Mouse (Mus musculus) heart, adult 2 months (tissue): ENCODE measurements around the gene Gm38392.

Source experiments
- CTCF ChIP-seq: fragments of 200-600 bp; IDR thresholded peaks from 2 replicates; pipeline ENCODE4 v1.8.1; 2022; ENCODE audit warnings: antibody characterized with exemption, mild to moderate bottlenecking, moderate library complexity
- POLR2A ChIP-seq: fragments of 200-500 bp; IDR thresholded peaks from 2 replicates; pipeline ENCODE4 v1.6.1; 2011; ENCODE audit warnings: mild to moderate bottlenecking, low read depth, low read length, control low read depth; ENCODE audit not compliant: insufficient read depth

GRCm38 (mm10) chr3:88226101-88226845, 60.7 kb downstream of the Gm38392 start:
- TF ChIP-seq CTCF (no peak), POLR2A (no peak)
